Mouse (Mus musculus): ENCODE data around the gene Cul9. TPM values are rescaled to one million over a fixed set of nuclear protein-coding genes. Genes with fewer than 3 reads are reported as not detected.
"Not testable (repeated sequence)": the region's sequence is repeated elsewhere in the genome, so short reads cannot be mapped to it uniquely, and the experiment has no call there.

Gene Cul9
- total RNA-seq, 2 experiments from 2014 or later: 61.8 to 66.4 TPM

DNA sequence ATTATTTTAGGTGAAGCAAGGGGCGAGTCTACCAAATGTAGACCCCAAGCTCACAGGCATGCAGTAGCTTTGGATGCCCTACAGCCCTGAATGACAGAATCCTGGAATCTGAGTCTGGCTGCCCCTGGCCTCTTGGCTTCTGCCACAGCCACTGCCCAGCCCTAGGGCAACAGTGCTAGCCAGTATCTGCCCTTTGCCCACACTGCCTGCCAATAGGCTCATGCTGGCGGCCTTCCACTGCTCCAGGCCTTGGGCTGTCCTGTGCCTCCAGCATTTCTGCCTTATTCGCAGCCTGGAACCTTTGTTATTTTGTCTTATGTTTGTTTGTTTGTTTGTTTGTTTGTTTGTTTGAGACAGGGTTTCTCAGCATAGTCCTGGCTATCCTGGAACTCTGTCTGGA is 40.6 kb downstream of the Cul9 start:
- DNase-seq (ENCODE audit: low spot score in 2 of 2): no peak

DNA sequence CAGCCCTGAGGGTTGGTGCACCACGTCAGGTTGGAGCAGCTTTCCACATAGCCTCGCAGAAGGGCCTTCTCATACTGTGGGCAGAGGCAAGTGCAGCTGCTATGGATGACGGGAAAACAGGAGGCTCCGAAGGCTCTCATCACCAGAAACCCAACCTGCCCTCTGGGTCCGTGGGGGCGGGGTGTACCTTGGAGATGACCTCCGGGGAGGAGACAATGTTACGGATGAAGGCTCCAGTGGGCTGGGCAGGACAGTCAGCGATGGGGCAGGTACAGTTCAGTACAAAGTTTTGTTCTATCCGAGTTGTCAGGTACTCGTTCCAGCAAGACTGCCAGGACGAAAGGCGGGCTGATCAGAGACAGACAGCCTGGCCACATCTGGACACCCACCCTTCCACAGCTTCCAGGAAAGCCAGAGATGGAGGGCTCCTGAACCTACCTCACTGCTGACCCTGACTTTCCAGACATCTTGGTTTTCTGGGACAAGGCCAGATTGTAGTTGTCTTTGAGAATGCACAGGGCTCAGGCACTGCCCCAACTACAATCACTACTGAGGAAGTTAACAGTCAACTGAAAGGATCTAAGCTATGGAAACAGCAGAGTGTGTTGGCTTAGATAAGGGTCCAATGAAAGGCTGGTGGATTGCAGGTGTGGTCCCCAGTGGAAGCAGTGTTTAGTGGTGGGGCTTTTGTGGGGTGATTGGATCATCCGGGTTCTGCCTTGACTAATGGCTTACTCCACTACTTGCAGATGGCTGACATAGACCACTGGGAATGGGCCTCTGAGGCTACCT is 42.1 kb downstream of the Cul9 start:
- DNase-seq (ENCODE audit: low spot score in 2 of 2): no peak

DNA sequence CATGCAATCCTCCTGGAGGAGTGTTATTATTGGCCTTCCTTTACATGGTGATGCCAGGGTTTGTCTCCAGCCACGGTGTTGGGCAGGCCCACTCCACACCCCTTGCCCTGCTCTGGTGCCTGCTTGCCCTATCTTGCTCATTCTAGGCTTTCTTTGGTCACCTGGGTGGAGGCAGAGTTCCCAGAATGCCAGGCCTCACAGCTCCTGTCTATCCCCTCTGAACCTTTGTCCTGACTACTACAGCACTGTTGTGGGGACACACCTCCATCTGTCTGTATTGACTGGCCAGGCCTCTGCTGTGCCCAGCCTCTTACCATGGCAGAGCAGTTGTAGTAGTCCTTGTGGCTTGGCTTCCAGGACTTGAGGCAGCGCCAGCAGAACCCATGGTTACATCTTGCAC is 43.4 kb downstream of the Cul9 start:
- DNase-seq (ENCODE audit: low spot score in 2 of 2): no peak

DNA sequence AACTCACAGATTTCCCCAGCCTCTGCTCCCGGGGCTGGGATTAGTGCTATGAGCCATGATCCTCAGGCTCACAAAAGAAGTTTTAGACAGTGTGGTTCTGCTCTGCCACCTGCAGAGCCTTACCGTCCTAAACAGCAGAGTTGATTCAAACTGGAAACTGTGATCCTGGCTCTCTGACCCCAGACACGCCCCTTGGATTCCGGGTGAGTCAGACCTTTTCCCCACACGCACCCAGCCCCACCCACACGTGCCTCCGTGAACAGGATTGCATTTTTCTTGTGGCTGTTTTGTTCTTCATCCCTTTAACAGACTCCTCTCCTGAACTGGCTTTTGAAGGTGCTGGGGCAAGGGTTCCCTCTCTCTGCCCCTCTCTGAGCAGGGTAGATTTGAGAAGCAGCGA is 48.2 kb downstream of the Cul9 start:
- DNase-seq (ENCODE audit: low spot score in 2 of 2): no peak

GRCm38 (mm10) chr17:46496623-46497434 is 49.4 kb downstream of the Cul9 start, which contains the start of gene Dnph1:
TSS of gene Dnph1 (plus strand) at chr17:46496711.
- DNase-seq (ENCODE audit: low spot score in 2 of 2): peak; percentile 76 to 84

GRCm38 (mm10) chr17:46496081-46496480 is 50.1 kb downstream of the Cul9 start:
- DNase-seq (ENCODE audit: low spot score in 2 of 2): not testable (repeated sequence)

GRCm38 (mm10) chr17:46495486-46495885 is 50.7 kb downstream of the Cul9 start:
- no peak for DNase-seq (ENCODE audit: low spot score in 2 of 2)

GRCm38 (mm10) chr17:46487431-46487830 is 58.8 kb downstream of the Cul9 start, which contains the start of gene Ttbk1:
TSS of gene Ttbk1 (minus strand) at chr17:46487675.
- peak; percentile 52 to 73 for DNase-seq (ENCODE audit: low spot score in 2 of 2)

DNA sequence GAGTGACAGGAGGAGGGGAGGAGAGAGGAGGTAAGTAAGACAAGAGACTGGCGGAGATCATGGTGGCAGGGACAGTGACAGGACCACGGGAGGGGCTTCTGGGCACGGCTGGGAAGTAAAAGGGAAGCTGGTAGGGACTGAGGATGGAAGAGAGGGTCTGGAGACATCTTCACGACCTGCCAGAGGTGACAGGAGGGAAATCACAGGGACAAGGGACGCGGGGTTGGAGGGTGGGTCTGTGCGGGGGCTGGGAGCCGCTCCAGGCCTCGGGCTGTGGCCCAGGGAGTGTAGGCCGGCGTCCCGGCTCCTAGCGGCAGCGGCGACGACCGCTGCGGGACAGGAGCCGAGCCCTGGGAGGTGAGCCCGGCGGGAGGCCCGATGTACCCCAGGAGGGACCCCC is 59.2 kb downstream of the Cul9 start:
- DNase-seq (ENCODE audit: low spot score in 2 of 2): no peak

GRCm38 (mm10) chr17:46484461-46484875 is 61.7 kb downstream of the Cul9 start:
- no peak for DNase-seq (ENCODE audit: low spot score in 2 of 2)

- DNase-seq (ENCODE audit: low spot score in 2 of 2): no peak
These were observed 62.2 kb downstream of the Cul9 start for GRCm38 (mm10) chr17:46484021-46484431.

- peak; percentile 34 to 49 for DNase-seq (ENCODE audit: low spot score in 2 of 2)
These were observed 62.6 kb downstream of the Cul9 start for GRCm38 (mm10) chr17:46483561-46484001.

DNA sequence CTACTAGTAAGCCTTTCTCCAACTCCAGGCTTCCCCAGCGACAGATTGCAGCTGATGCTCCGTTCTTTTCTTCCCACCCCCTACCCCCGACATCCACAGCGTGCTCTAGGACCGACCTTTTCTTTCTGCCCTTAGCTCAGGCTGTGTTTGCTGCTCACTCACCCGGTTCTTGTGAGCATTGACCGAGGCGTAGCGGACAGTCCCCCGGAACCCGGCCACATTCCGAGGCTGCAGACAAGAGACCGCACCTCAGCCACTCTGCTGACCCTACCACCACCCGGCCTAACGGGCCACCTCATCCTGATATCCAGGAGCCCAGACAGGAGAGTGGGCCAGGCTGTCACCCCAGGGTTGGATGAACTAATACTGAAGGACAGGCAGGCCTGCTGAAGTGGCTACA is 68.9 kb downstream of the Cul9 start:
- DNase-seq (ENCODE audit: low spot score in 2 of 2): no peak

- no peak for DNase-seq (ENCODE audit: low spot score in 2 of 2)
These were observed 69.6 kb downstream of the Cul9 start for GRCm38 (mm10) chr17:46476601-46477000.

- DNase-seq (ENCODE audit: low spot score in 2 of 2): peak in 1 of 2 experiments; percentile 47
These were observed 78.4 kb downstream of the Cul9 start for GRCm38 (mm10) chr17:46467830-46468229.

GRCm38 (mm10) chr17:46462226-46462625 is 84.0 kb downstream of the Cul9 start:
- DNase-seq (ENCODE audit: low spot score in 2 of 2): no peak

GRCm38 (mm10) chr17:46461347-46461746 is 84.8 kb downstream of the Cul9 start:
- DNase-seq (ENCODE audit: low spot score in 2 of 2): no peak

GRCm38 (mm10) chr17:46460673-46461072 is 85.5 kb downstream of the Cul9 start:
- DNase-seq (ENCODE audit: low spot score in 2 of 2): no peak

GRCm38 (mm10) chr17:46458439-46458838 is 87.7 kb downstream of the Cul9 start:
- no peak for DNase-seq (ENCODE audit: low spot score in 2 of 2)

- DNase-seq (ENCODE audit: low spot score in 2 of 2): peak in 1 of 2 experiments; percentile 46
These were observed 88.4 kb downstream of the Cul9 start for GRCm38 (mm10) chr17:46457791-46458190.

DNA sequence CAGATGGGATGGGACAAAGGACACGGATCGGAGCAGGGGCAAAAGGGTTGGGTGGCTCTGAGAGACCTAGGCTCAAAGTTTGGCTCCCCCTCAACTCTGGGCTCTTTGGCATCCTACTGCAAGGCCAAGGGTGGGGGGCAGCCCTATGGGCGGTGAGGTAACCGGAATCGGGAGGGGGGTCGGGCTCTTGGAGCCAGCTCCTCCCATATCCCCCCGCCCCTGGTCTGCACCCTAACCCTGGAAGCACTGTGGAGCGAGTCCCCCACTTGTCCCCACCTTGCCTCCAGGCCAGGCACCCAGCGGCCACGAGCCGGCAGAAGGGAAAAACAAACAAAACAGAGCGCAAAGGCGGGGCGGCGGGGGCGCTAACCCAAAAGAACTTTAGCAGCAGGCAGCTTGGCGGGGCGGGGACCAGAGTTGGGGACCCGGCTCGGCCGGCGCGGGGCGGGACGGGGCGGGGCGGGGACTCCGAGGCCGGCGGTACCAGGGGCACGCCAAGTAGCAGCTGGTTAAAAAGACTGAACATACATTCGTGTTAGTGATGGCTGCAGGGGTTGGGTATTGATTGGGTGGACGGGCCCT is 91.0 kb downstream of the Cul9 start:
- no peak for DNase-seq (ENCODE audit: low spot score in 2 of 2)

DNA sequence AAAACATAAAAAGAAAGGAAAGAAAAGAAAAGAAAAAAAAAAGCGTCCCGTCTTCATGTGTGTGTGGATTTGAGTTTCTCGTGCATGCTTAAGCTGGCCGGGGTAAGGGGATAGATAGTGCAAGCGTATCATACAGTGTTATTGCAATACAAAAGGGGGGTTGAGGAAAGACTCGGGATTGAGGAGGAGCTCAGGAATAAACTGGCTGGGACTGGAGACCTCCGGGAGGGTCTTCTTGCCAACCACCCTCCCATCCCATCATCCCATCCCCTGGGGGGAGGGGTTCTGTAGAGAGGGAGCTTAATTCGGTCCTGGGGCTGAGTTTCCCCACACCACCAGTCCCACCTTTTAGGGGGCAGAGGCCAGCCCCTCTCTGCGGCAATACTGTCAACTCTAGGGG is 91.6 kb downstream of the Cul9 start:
- no peak for DNase-seq (ENCODE audit: low spot score in 2 of 2)

Measured in layer of hippocampus, adult 18-20 months (tissue).